Mouse (Mus musculus): ENCODE results near the gene Tspan5.

- TF ChIP-seq POLR2A (IDR thresholded peaks at IDR 0.05; ENCODE audit: control insufficient read depth in 1 of 2, insufficient read depth in 1 of 2, low read depth in 1 of 2, low read length in 2 of 2, poor library complexity in 1 of 2) (no peak), CTCF (IDR thresholded peaks at IDR 0.05 in 2 of 3, conservative IDR thresholded peaks at IDR 0.05 in 1 of 3; ENCODE audit: control insufficient read depth in 1 of 3, insufficient read depth in 1 of 3, low read depth in 2 of 3, low read length in 3 of 3, poor library complexity in 1 of 3, severe bottlenecking in 1 of 3) (no peak), RCOR1 (IDR thresholded peaks at IDR 0.05; ENCODE audit: low read depth, low read length) (no peak), ETS1 (IDR thresholded peaks at IDR 0.05; ENCODE audit: low read depth, low read length) (no peak), ELF1 (IDR thresholded peaks at IDR 0.05; ENCODE audit: low read depth, low read length) (no peak), MAX (IDR thresholded peaks at IDR 0.05; ENCODE audit: low read length) (no peak), JUND (IDR thresholded peaks at IDR 0.05; ENCODE audit: low read depth, low read length) (no peak), POLR2AphosphoS5 (IDR thresholded peaks at IDR 0.05; ENCODE audit: borderline replicate concordance, low read depth, low read length) (no peak)
Observed at GRCm38 (mm10) chr3:138897500-138897899, 155.5 kb downstream of the Tspan5 start.

Data from MEL (cell line).